Mouse (Mus musculus) WW6 (cell line): ENCODE measurements around the gene Ust.

Experiments used
- DNase-seq: peaks from one replicate; pipeline ENCODE4 v3.0.0-alpha.2; 2013; ENCODE audit warnings: low read depth, low spot score

Gene Ust

DNA sequence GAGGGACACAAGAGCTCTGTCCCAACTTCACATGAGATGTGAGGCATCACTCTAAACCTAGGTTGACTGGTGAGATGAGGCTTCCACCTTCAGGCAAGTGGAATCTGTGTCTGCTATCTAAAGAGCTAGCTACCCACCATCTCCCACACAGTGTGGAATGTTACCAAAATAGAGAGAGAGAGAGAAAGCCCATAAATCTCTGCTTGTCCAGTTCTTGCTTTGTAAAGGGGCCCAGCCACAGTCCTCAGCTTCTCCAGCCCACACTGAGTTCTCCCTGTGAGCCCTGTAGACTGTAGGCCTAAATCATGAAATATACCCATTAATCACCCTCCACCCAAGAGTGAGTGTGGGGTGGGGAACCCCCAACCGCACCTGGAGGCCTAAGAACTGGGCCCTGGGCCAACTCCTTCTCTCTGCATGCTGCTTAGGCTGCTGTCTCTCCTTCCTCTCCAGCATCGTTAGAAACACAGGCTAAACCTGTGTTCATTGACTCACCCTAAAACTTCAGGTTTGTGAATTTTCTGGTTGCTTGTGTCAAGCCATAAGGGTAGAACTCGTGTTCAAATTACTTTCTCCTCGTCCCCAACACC lies 336.9 kb downstream of the Ust start:
- no peak for DNase-seq

DNA sequence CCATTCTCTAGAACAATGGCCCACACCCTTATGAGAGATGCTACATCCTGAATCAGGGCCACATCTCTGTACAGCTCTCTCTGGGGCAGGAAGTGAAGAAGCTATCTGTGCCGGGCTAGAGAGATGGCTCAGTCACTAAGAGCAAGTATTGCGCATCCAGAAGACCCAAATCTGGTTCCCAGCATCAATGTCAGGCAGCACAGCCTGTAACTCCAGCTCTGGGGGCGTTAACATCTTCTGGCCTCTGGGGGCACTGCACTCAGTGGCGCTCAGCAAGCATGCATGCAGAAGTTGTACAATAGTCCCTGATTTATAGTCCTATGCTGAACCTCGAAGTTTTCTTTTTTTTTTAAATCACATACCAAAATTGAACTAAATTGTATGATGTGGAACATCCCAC lies 341.0 kb downstream of the Ust start:
- no peak for DNase-seq

DNA sequence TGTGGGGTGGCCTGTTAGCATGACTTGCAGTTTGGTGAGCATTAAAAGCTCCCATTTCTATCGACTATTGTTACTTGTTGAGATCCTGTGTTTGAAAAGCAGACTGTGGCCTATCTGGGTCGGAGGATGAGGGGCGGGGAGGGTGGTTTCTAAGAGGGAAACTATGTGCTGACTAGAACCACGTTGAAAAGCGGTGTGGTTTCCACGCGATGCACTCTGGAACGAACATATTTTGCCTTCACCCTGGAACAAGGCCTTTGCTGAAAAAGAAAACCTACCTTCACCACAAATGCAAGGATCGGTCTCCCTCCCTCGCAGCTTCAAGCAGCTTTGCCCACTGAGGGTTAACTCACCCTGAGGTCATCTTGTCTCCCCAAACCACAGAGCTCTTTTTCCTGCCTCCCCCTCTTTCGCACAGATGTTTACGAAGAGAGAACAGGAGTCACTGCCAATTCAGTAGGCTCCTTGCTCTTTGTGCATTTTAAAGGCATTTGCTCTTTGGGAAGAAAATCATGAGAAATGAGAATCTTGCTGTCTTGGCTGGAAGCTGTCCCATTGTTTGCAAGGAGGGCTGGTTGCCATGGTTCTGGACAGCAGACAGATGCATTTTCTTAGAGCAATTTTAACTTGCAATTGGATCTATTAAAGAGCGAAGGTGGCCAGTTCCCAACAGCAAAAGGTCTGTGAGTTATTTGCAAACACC lies 342.1 kb downstream of the Ust start:
- no peak for DNase-seq

DNA sequence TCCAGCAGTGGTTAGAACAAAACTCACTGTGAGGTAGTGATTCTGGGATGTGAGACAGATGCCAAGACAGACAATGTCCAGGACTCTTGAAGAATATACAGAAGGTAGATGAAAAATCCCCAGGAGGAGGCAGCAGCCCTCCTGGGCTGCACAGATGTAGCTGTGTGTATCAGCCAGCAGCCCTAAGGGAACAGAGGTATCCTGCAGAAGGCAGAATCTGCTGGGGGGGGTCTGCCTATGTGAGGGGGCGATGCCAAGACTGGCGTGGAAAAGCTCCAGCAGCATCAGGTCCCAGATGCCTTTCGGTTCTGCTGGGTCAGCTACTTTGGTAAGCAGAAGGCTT lies 342.6 kb downstream of the Ust start:
- DNase-seq, result no peak

DNA sequence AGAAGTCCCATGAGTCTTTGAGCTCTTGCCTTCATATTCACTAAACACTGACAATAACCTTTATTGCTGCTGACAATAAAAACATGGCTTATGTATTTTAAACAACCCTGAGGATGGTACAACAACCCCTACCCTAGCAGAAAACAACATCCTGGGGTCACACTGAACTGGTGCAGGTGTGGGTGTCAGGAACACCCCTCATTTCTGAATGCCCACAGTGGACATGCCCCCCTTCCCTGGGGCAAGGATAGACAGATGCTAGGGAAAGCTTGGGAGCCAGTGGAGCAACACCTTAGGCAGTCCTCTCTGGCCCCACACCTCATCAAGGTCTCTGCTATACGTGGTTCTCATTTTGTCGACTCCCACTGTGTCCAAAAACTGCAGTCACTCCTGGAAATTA lies 343.9 kb downstream of the Ust start:
- no peak for DNase-seq

- DNase-seq, result no peak
These were observed 344.4 kb downstream of the Ust start for GRCm38 (mm10) chr10:8174230-8174629.

- no peak for DNase-seq
These were observed 345.6 kb downstream of the Ust start for GRCm38 (mm10) chr10:8173032-8173431.

DNA sequence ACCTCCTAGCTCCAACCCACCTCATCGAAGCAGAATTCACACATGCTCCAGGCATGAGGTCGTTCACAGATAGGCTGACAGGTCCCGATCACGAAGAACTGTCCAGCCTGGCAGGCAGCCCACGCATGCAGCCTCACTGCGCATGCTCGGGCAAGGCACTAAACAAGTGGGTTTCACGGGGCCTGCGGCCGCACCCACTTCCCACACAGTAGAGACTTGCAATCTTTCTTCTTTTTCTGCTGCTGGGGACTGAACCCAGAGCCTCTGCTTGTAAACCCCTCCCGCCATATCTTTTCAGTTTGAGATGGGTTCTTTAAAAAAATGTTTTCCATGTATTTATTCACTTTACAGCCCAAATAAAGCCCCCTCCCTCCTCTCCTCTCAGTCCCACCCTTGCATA lies 347.1 kb downstream of the Ust start:
- no peak for DNase-seq
